Mouse (Mus musculus): ENCODE data around the gene Efna5.

GRCm38 (mm10) chr17:62579618-62580017 is 301.5 kb downstream of the Efna5 start:
- TF ChIP-seq CTCF (IDR thresholded peaks at IDR 0.05; ENCODE audit: control insufficient read depth, insufficient read depth, insufficient replicate concordance, low read depth, low read length) (no peak), POLR2A (IDR thresholded peaks at IDR 0.05; ENCODE audit: control insufficient read depth, low read depth, low read length) (no peak)

Data from testis, adult 2 months (tissue).